Mouse (Mus musculus): ENCODE measurements around the gene Zfp420.

The Zfp420 gene

GRCm38 (mm10) chr7:29904101-29904500 is 44.3 kb downstream of the Zfp420 start:
- DNase-seq (ENCODE audit: low read depth): no peak

- DNase-seq (ENCODE audit: low read depth): peak; percentile 49
Observed at GRCm38 (mm10) chr7:29905966-29906681, 46.3 kb downstream of the Zfp420 start, which contains the start of gene Zfp27. Gene Zfp27 (minus strand): TSS chr7:29906572.

GRCm38 (mm10) chr7:29906682-29907058 is 46.9 kb downstream of the Zfp420 start:
- DNase-seq (ENCODE audit: low read depth): peak; percentile 7

DNA sequence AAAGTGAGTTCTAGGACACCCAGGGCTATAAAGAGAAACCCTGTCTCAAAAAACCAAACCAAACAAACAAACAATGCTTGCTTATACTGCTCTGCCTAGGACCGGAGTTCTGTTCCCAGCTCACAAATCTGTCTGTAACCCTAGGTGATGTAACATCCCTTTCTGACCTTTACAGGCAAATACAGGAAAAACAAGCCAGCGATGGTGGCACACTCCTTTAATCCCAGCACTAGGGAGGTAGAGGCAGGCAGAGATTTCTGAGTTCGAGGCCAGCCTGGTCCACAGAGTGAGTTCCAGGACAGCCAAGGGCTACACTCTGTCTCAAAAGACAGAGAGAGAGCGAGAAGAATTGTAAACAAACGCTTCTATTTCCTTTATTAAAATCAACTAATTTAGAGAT is 47.4 kb downstream of the Zfp420 start:
- no peak for DNase-seq (ENCODE audit: low read depth)

DNA sequence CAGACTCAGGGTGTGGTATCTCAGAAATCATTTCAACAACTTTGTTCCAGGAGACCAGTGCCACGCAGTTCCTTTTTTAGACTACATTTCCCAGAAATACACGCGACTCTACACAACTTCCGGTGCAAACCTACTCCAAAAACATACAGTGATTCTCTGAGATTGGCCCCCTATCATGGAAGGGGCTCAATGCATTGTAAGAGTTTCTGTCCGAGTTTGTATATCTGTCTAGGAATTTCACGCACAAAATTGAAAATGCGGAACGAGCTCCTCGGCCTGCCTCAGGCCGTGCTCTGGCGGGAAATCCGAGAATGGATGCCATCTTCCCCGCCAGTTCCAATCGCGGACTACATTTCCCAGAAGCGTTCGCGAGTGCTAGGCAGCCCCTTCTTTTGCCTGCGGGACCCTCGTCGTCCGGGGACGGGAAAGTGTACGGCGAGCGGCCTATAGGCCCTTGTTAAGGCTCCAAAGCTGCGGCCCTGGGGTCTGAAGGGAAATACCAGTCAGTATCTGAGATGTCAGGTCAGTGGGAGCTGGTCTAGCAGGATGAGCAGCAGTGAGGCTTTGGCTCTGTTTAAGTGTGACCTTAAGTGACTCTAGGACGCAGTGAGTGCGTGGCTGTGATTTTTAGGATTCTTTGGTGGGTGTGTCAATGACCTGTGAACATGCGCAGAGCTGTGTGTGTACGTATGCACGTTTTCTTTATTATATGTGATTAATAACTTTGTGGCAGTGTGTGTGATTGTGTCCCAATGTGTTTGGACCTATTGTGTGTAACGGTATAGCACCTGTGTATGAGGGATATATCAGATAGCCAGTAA is 48.6 kb downstream of the Zfp420 start, which contains the start of gene Zfp383:
Zfp383 (plus strand) TSS at position 94 of the 821 bp plus-strand sequence.
- DNase-seq (ENCODE audit: low read depth): peak; percentile 73

GRCm38 (mm10) chr7:29910252-29910651 is 50.5 kb downstream of the Zfp420 start:
- DNase-seq (ENCODE audit: low read depth): no peak

DNA sequence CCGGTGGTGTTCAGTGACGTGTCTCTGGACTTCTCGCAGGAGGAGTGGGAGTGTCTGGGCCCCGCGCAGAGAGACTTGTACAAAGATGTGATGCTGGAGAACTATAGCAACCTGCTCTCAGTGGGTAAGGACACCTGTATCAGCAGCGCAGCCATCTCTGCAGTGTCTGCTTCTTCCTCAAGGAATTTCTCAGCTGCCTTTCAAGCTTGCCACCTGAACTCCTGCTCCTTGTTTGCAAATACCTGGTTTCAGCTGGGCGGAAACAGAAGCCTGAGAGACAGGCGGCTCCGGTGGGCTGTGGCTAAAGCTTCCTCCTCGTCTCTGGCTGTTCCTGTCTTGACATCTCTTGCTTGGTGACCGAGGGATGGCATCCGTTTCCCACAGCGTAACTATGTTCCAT is 52.4 kb downstream of the Zfp420 start:
- DNase-seq (ENCODE audit: low read depth): no peak

GRCm38 (mm10) chr7:29917371-29918061 is 57.7 kb downstream of the Zfp420 start:
- no peak for DNase-seq (ENCODE audit: low read depth)

DNA sequence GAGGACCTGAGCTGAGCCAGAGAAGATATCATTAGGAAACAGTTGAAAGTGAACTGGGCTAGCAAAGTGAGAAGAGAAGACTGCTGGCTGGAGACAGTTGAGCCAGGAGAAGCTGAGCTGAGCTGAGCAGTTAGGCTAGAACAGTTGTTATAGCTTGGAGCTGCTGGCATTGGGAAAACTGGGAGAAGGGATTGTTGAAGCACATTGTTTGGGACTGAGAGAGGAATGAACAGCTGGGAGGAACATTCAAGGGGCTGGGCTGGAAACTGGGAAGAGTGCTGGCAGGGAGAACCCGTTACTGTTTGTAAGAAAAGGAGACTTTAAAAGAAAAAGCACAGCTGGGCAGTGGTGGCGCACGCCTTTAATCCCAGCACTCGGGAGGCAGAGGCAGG is 58.3 kb downstream of the Zfp420 start:
- DNase-seq (ENCODE audit: low read depth): no peak

GRCm38 (mm10) chr7:29921439-29922093 is 61.8 kb downstream of the Zfp420 start:
- no peak for DNase-seq (ENCODE audit: low read depth)

GRCm38 (mm10) chr7:29922780-29923179 is 63.0 kb downstream of the Zfp420 start:
- no peak for DNase-seq (ENCODE audit: low read depth)
